Comparison of ENCODE assay signal across 8 mouse cellular contexts in the genomic region with DNA sequence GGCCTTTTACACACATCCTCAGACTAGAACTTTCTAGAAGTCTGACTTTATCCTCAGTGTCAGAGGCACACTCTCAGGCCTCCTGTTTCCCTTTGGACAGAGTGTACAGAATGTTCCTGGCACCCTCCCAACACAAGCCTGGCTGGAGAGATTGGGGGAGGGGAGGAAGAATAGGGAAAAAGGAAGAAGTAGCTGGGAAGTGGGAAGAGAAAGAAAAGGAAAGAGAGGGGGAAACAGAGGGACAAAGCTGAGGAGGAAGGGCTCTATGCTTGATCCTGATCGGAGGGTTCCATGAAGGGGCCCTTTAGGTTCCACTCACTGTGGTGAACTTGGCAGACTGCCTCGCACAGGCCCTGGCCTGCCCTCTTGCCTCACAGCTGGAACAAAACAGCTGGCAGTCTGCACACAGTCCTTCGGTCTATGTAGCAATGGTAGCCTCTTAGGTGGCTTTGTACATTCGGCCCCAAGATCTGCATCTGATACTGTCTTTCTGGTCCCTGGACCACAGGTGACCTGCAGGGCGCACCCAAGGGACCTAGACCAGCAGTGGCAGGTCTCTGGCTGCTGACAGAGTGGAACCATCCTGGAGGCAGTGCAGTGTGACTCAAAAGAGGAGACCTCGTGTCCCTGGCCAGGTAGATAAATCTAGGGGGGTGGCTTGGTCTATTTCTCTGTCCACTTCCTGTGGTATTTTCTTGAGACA. TPM values are rescaled to one million over a fixed set of nuclear protein-coding genes. Genes with fewer than 3 reads are reported as not detected.
DNase-seq lines count a peak whose midpoint lies in the region; ATAC-seq lines count a peak whose summit lies in the region.

No protein-coding gene starts in this region.

- peak overlapping the region; percentile 10; the same call in 1 of the 2 replicates for H3K27ac ChIP-seq in liver, embryonic 13.5 days
- H3K27ac ChIP-seq in liver, embryonic 12.5 days: no peak overlapping the region
- peak overlapping the region; percentile 72 for H3K27ac ChIP-seq in intestine, embryonic 16.5 days (ENCODE audit: low read length)
- peak overlapping the region; percentile 91 for H3K27ac ChIP-seq in lung, embryonic 15.5 days

- no peaks in the 10 kb centered on the region for H3K27me3 ChIP-seq in liver, embryonic 13.5 days
- no peaks in the 10 kb centered on the region for H3K27me3 ChIP-seq in liver, embryonic 12.5 days (replicated peaks)
- H3K27me3 ChIP-seq in intestine, embryonic 16.5 days (replicated peaks; ENCODE audit: control insufficient read depth, insufficient read depth, low read length): no peaks in the 10 kb centered on the region
- no peaks in the 10 kb centered on the region for H3K27me3 ChIP-seq in lung, embryonic 15.5 days

- 62% methylated on average over 6 of the region's 6 CpGs for WGBS in liver, embryonic 13.5 days (ENCODE audit: insufficient replicate concordance)
- WGBS in liver, embryonic 12.5 days (ENCODE audit: insufficient replicate concordance): 61% methylated on average over 6 of the region's 6 CpGs
- 54% methylated on average over 6 of the region's 6 CpGs for WGBS in intestine, embryonic 16.5 days
- 32% methylated on average over 6 of the region's 6 CpGs for WGBS in lung, embryonic 15.5 days

- peaks cover 44% of the 10 kb centered on the region for H3K36me3 ChIP-seq in liver, embryonic 13.5 days
- H3K36me3 ChIP-seq in liver, embryonic 12.5 days: peaks cover 37% of the 10 kb centered on the region
- H3K36me3 ChIP-seq in intestine, embryonic 16.5 days (ENCODE audit: control insufficient read depth, insufficient read depth, low read length): peaks cover 22% of the 10 kb centered on the region
- H3K36me3 ChIP-seq in lung, embryonic 15.5 days: peaks cover 50% of the 10 kb centered on the region

- no peak overlapping the region for H3K4me2 ChIP-seq in liver, embryonic 13.5 days
- H3K4me2 ChIP-seq in liver, embryonic 12.5 days: no peak overlapping the region
- H3K4me2 ChIP-seq in intestine, embryonic 16.5 days (ENCODE audit: low read depth, low read length): no peak overlapping the region
- no peak overlapping the region; the same call in 1 of the 2 replicates for H3K4me2 ChIP-seq in lung, embryonic 15.5 days

- H3K4me3 ChIP-seq in liver, embryonic 13.5 days (replicated peaks): no peak overlapping the region
- H3K4me3 ChIP-seq in liver, embryonic 12.5 days: no peak overlapping the region
- no peak overlapping the region for H3K4me3 ChIP-seq in intestine, embryonic 16.5 days (ENCODE audit: low read length)
- H3K4me3 ChIP-seq in lung, embryonic 15.5 days: no peak overlapping the region

- peaks cover 13% of the 10 kb centered on the region for H3K4me1 ChIP-seq in liver, embryonic 13.5 days (replicated peaks)
- peaks cover 8% of the 10 kb centered on the region; the same call in 1 of the 2 replicates for H3K4me1 ChIP-seq in liver, embryonic 12.5 days
- H3K4me1 ChIP-seq in intestine, embryonic 16.5 days (ENCODE audit: control insufficient read depth, insufficient read depth, low read length): peaks cover 16% of the 10 kb centered on the region
- H3K4me1 ChIP-seq in lung, embryonic 15.5 days: peaks cover 24% of the 10 kb centered on the region

- ATAC-seq in liver, embryonic 13.5 days (ENCODE audit: low read depth): peak; percentile 59
- ATAC-seq in liver, embryonic 12.5 days: no peak
- ATAC-seq in intestine, embryonic 16.5 days: peak; percentile 78
- peak; percentile 88 for ATAC-seq in lung, embryonic 15.5 days (ENCODE audit: borderline replicate concordance, extremely low read depth, low FRiP score, low TSS enrichment)

- H3K9me3 ChIP-seq in liver, embryonic 13.5 days (replicated peaks): no peaks in the 10 kb centered on the region
- H3K9me3 ChIP-seq in liver, embryonic 12.5 days (replicated peaks): no peaks in the 10 kb centered on the region
- H3K9me3 ChIP-seq in intestine, embryonic 16.5 days (ENCODE audit: control insufficient read depth, low read length): no peaks in the 10 kb centered on the region
- no peaks in the 10 kb centered on the region for H3K9me3 ChIP-seq in lung, embryonic 15.5 days

- DNase-seq in liver, embryonic 13.5 days: no peak
- peak; percentile 78 for DNase-seq in adrenal gland, postnatal 25 days
- peak; percentile 74 for DNase-seq in gastrocnemius, postnatal 10 days
- peak; percentile 50 for DNase-seq in urinary bladder, adult 2 months (ENCODE audit: low spot score)
- DNase-seq in embryo, embryonic 10 days (ENCODE audit: low spot score): no peak

- H3K9ac ChIP-seq in liver, embryonic 13.5 days: no peak overlapping the region
- H3K9ac ChIP-seq in liver, embryonic 12.5 days: no peak overlapping the region
- no peak overlapping the region for H3K9ac ChIP-seq in intestine, embryonic 16.5 days (ENCODE audit: low read depth, low read length)
- no peak overlapping the region for H3K9ac ChIP-seq in lung, embryonic 15.5 days

RNA-seq across cellular contexts. Expression of a gene that starts 22.6 kb away (rescaled TPM):
- polyA plus RNA-seq in liver, embryonic 13.5 days (2015; fragmentation: Nextera tagmentation; extraction: Ambion mirVana): 1.4 and 2.5 TPM in 2 replicates
- polyA plus RNA-seq in liver, embryonic 12.5 days (2016; fragmentation: Nextera tagmentation; extraction: Ambion mirVana): 2.9 and 3.1 TPM in 2 replicates
- total RNA-seq in adrenal gland, postnatal 25 days (2021): 37.4 and 37.5 TPM in 2 replicates
- 1 to 10 TPM; 4.9 to 6.8 TPM for total RNA-seq in gastrocnemius, postnatal 10 days (2021)
- polyA plus RNA-seq in intestine, embryonic 16.5 days (2015; fragmentation: Nextera tagmentation; extraction: Ambion mirVana): 8.9 and 11.7 TPM in 2 replicates
- 8.2 and 11.4 TPM in 2 replicates for polyA plus RNA-seq in lung, embryonic 15.5 days (2015; fragmentation: Nextera tagmentation; extraction: Ambion mirVana)
- 32.2 and 32.9 TPM in 2 replicates for polyA plus RNA-seq in urinary bladder, adult 2 months (2012; rRNA removed)

RNA-seq across cellular contexts. Expression of a gene that starts 22.7 kb away (rescaled TPM):
- 21.9 and 22.5 TPM in 2 replicates for polyA plus RNA-seq in liver, embryonic 13.5 days (2015; fragmentation: Nextera tagmentation; extraction: Ambion mirVana)
- polyA plus RNA-seq in liver, embryonic 12.5 days (2016; fragmentation: Nextera tagmentation; extraction: Ambion mirVana): 31.9 and 32.4 TPM in 2 replicates
- total RNA-seq in adrenal gland, postnatal 25 days (2021): 160 and 211 TPM in 2 replicates
- total RNA-seq in gastrocnemius, postnatal 10 days (2021): 10 to 100 TPM; 19.8 to 21.4 TPM
- 98.7 and 105 TPM in 2 replicates for polyA plus RNA-seq in intestine, embryonic 16.5 days (2015; fragmentation: Nextera tagmentation; extraction: Ambion mirVana)
- polyA plus RNA-seq in lung, embryonic 15.5 days (2015; fragmentation: Nextera tagmentation; extraction: Ambion mirVana): 85.4 and 91.3 TPM in 2 replicates
- 24.5 and 29.0 TPM in 2 replicates for polyA plus RNA-seq in urinary bladder, adult 2 months (2012; rRNA removed)

RNA-seq across cellular contexts. Expression of a gene that starts 37.9 kb away (rescaled TPM):
- polyA plus RNA-seq in liver, embryonic 13.5 days (2015; fragmentation: Nextera tagmentation; extraction: Ambion mirVana): 86.5 and 95.8 TPM in 2 replicates
- polyA plus RNA-seq in liver, embryonic 12.5 days (2016; fragmentation: Nextera tagmentation; extraction: Ambion mirVana): 107 TPM in 2 replicates
- 108 and 115 TPM in 2 replicates for total RNA-seq in adrenal gland, postnatal 25 days (2021)
- 10 to 100 TPM; 48.2 to 49.3 TPM for total RNA-seq in gastrocnemius, postnatal 10 days (2021)
- 102 and 112 TPM in 2 replicates for polyA plus RNA-seq in intestine, embryonic 16.5 days (2015; fragmentation: Nextera tagmentation; extraction: Ambion mirVana)
- polyA plus RNA-seq in lung, embryonic 15.5 days (2015; fragmentation: Nextera tagmentation; extraction: Ambion mirVana): 146 and 149 TPM in 2 replicates
- 80.1 and 82.9 TPM in 2 replicates for polyA plus RNA-seq in urinary bladder, adult 2 months (2012; rRNA removed)

RNA-seq across cellular contexts. Expression of a gene that starts 57.9 kb away (rescaled TPM):
- polyA plus RNA-seq in liver, embryonic 13.5 days (2015; fragmentation: Nextera tagmentation; extraction: Ambion mirVana): 2.5 and 2.6 TPM in 2 replicates
- 3.6 and 4.1 TPM in 2 replicates for polyA plus RNA-seq in liver, embryonic 12.5 days (2016; fragmentation: Nextera tagmentation; extraction: Ambion mirVana)
- total RNA-seq in adrenal gland, postnatal 25 days (2021): 12.1 and 13.5 TPM in 2 replicates
- 1 to 10 TPM; 3.4 to 3.8 TPM for total RNA-seq in gastrocnemius, postnatal 10 days (2021)
- polyA plus RNA-seq in intestine, embryonic 16.5 days (2015; fragmentation: Nextera tagmentation; extraction: Ambion mirVana): 6.2 and 6.7 TPM in 2 replicates
- 11.0 and 11.5 TPM in 2 replicates for polyA plus RNA-seq in lung, embryonic 15.5 days (2015; fragmentation: Nextera tagmentation; extraction: Ambion mirVana)
- polyA plus RNA-seq in urinary bladder, adult 2 months (2012; rRNA removed): 11.7 and 12.0 TPM in 2 replicates

Comparison
In these comparisons a context has a peak if more than half of its experiments do, and no peak if none do; other contexts are left out.
1. DNase-seq: peak in adrenal gland, postnatal 25 days (single experiment), gastrocnemius, postnatal 10 days (single experiment) and urinary bladder, adult 2 months (single experiment); none in liver, embryonic 13.5 days (single experiment) and embryo, embryonic 10 days (single experiment).